Mouse (Mus musculus) ovary, postnatal 14 days (tissue): Measurements from ENCODE around the gene Agpat2.

Source experiments
- DNase-seq: peaks from one replicate; pipeline ENCODE4 v3.0.0; 2022; ENCODE audit warnings: low spot score

Gene Agpat2

DNA sequence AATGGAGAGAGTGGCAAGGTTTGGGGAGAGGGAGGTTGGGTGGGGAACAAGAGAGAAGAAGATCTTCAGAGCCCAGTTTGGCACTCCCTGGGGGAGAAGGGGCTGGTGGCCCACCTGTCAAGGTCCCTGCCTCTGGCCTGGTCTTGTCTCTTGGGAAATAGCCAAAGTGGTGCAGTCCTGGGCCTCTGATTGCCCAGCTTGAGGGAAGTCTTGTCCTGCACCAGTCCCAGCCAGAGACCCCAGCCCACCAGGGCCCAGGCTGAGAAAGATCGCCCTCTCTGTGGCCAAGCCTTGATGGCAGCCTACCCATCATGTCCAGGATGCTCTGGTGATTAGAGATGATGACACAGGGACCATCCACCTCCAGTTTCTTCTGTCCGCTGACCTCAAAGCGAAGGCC is 7.3 kb downstream of the Agpat2 start:
- no peak for DNase-seq

DNA sequence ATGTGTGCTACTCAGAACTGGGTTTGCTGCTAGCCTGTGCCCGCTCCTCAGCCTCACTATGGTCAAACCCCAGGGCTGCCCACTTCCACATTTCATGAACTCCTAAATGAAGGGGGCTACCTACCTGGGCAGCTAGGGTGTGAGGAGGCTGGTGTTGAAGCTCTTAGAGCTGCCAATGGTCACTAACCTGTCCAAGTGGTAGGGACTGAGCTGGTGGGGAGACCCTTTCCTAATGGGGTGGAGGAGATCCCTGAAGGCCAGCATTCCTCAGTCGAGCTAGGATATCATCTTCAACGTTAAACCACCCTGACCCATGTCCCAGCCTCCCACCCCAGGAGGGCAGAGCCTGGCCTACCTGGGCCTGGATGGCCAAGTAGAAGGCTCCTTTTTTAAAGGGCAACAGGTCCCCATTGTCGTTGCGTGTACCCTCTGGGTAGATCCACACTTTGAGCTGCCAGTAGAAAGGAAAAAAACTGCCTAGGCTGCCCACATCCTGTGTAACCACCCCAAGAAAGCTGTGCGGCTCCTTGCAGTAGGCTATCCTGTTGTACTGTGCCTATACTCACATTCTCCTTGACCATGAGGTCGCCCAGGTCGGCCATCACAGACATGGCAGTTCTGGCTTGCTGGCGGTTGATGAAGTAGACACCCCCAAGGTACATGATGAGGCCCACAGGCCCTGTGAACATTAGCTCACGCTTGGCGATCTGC is 8.3 kb downstream of the Agpat2 start:
- no peak for DNase-seq

DNA sequence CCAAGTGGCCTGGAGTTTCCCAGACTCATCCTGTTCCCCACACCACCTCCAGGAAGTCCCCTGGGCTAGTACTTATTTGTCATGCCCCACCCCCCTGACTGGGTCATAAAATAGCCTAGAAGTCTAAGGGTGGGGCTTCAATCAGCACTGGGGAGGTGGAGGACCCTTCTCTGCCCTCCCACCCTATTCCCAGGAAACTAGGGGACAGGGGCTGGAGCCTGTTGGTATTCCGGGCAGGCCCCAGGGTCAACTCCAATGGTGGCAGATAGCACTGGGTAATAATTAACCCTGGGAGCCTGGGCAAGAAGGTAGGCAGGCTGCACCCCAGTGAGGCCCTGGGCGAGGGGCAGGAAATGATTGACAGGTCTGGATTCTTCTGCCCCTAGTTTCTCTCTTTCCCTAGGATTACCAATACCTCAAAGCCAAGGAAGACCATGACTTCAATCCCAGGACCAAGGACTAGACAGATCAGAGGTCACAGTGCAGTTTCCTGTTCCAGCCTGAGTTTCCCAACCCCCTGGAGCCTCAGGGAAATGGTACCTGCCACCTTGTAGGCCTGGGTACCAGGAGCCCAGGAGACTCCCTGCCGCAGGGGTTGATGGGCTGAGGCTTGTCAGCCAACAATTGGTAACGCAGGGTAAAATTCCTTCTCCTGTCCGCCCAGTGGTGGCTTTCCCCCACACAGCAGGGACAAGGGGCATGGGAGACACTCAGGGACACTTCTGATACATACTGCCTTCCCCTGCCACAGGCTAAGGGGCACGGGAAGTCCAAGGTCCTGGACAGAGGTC is 9.1 kb downstream of the Agpat2 start:
- no peak for DNase-seq

DNA sequence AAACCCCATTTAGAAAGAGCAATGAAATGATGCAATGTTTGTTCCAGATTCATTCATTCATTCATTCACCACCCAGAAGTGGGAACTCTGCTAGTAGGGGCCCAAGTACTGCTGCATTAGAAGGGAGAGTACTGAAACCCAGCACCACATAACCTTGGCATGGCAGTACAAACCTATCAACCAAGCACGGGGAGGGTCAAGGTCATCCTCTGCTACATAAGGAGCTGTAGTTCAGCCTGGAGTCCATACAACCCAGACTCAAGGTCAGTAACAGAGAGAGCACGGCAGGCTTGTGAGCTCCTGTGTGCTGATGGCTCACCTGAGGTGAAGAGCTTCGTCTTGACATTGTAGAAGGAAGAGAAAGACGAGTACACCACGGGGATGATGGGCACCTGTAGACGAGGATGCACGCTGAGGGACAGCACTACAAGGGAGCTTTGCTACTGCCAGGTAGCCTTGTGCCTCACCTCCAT is 9.7 kb downstream of the Agpat2 start:
- DNase-seq: no peak

DNA sequence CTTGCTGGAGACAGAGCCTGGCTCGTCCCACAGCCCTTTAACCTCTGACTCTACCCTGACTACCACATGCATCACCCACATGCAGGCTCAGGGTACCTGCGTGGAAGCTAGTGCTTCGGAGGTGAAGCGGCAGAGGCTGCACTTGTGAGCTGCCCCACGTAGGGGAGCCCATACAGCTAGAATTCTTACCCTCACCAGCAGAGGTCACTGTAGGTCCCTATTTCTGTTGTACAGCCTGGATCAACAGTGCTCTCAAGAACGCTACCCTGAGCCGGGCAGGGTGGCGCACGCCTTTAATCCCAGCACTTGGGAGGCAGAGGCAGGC is 10.2 kb downstream of the Agpat2 start:
- no peak for DNase-seq

DNA sequence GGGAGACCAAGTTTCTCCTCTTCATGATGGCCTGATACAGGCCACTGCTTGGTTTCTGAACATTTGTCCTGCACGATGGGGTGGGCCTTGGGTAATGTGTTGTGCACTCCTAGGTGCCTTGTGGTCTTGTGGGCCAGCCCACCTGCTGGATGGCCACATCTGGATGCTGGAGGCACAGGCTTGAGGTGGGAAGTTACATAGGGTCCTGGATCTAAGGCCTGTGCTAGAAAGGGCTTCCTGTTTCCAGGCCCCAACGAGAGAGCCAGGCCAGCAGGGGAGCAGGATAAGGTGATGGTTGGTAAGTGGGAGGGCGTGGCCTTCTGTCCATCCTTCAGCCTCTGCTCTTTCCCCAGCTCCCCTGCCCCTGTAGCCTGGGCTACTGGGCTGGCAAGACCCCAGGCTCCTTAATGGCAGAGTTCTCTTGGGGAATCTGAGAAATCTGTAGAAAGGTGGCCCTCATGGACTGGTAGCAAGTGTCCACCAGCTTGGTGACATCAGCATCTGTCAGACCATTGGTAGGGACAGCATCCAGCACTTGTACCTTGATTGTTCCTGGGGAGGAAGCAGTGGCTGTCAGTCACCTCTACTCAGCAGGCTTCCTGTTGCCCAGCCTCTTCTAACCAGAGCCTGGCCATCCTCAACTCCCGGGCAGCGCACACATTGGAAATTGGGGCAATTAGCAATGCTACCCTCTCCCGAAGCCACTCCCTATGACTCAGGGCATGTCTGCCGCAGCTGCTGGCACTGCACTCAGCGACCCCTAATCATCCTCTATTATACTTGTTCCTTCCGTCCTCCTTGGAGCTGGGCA is 10.8 kb downstream of the Agpat2 start:
- DNase-seq: no peak

DNA sequence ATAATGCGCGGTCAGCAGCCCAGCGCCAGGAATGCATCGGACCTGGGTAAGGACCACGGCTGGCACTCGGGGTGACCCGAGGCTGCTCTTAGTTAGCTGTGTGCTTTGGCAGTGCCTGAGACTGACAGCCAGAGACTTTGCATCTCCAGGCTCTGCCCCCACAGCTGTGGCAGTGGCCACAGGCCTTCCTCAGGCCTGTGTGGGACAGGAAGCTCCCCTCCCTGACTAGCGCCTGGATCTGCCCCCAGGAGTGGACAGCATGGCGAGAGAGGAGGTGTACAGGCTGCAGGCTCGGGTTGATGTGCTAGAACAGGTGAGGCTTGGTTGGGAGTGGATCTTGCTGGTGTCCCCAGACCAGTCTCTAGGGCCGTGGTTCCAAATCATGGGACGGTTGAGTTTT is 12.8 kb downstream of the Agpat2 start:
- DNase-seq: no peak

DNA sequence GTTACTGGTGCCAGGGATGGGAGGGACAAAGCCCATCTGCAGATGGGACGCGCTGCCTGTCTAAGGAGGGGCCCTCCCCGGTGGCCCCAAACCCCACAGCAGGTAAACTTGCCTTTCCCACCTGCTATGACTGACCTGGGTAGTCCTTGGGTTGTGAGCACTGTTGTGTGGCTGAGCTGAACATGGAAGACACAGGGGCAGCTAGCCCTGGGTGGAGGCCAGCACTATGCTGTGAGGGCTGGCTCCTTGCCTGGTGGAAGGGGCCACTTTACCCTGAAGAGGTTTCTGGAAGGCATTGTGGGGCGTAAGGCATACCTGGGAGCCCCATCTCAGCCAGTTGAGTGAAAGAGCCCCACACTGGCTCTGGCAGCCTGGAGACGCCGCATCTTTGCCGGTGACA is 13.3 kb downstream of the Agpat2 start:
- DNase-seq: no peak

DNA sequence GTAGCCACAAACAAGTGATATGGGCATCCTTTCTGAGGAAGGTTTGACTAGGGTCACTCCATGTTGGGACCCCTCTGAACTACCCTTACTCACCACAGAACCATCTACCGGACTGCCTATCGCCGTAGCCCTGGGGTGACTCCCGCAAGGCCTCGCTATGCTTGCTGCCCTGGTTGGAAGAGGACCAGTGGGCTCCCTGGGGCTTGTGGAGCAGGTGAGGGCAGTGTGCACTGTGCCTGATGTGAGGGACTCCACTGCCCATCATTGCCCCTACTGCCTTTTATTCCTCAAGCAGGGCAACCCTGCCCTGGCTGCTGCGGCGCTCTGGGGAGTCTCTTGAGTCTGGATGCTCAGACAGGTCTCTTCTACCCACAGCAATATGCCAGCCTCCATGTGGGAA is 13.9 kb downstream of the Agpat2 start:
- DNase-seq: no peak

DNA sequence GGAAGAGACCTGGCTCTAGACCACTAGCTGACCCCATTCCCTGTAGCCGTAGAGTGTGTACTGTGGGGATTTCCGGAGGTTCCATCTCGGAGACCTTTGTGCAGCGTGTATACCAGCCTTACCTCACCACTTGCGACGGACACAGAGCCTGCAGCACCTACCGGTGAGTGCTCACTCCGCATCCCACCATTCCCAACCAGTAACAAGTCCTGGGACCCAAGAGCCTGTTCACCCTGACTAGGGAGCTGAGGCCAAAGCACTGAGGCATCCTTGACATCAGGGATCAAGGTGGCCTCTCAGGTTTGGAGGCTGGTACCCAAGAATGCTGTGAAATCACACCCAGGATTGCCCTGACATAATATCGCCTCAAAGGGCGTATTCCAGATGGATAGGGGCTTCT is 14.9 kb downstream of the Agpat2 start:
- DNase-seq: no peak

DNA sequence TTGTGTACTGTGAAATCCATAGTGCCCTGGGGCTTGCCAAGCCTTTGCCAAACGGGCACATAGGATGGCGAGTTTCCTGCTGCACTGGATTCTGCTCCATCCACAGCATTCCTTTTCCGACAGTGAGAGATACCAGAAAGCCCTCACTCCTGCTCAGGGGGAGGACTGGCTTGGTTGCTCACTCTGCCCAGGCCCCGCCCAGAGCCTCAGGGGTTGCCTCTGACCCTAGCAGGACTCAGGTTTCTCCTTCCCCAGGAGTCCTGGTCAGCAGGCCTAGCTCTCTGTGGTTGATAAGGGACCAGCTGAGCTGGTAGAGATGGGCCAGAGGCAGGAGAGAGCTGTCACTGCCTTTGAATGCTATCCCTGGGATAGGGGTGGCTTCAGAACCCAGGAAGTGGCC is 15.6 kb downstream of the Agpat2 start:
- no peak for DNase-seq

DNA sequence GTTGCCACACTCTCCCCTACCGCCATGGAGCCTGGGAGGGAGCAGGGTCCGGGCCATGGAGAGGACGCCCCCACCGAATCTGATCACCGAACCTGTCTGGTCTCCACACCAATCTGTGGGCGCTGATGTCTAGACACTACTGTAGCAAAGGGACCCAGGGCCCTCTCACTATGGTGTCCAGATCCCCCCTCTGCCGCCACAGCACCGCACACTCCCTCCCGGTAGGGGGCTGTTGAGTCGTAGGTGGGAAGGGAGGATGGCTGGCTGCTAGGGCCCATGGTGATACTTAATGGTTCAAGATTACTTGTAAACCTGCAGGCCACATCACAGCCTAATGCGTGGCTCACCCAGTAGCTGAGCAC is 17.2 kb downstream of the Agpat2 start:
- no peak for DNase-seq

DNA sequence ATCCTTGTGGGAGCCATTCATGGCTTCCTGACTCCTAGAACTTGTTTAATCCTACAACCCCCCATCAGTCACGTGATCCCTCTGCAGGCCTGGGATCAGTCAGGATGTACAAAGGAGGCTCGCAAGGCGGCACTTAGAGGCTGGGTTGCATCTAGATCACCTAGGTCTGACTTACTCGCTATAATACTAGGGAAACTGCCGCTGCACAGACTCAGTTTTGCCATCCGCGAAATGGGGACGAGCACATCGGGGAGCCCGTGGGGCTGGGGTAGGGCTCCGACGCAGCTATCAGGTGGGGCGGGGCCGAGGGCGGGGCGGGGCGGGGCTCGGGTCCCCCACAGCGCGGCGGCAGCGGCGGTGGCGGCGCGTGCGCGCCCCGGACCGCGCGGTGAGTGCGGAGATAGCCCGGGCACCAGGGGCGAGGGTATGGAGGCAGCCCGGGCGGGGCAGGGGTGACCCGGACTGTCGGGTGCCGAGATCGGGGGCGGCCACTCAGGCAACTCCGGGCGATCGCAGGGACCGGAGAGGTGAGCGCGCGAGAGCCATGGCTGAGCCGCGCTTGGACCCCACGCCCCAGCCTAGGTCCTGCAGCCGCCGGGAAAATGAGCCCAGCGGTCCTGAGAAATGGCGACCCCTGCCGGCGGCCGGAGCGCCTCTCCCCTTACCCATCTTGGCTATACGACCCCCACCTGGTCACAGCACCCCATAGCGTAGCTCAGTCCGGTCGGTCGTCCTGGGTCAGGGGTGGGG is 17.7 kb downstream of the Agpat2 start, which contains the start of gene Gm20532:
Gene Gm20532, plus strand, starts transcription at position 346 of the 750 bp plus-strand sequence.
- DNase-seq: peak; percentile 69

DNA sequence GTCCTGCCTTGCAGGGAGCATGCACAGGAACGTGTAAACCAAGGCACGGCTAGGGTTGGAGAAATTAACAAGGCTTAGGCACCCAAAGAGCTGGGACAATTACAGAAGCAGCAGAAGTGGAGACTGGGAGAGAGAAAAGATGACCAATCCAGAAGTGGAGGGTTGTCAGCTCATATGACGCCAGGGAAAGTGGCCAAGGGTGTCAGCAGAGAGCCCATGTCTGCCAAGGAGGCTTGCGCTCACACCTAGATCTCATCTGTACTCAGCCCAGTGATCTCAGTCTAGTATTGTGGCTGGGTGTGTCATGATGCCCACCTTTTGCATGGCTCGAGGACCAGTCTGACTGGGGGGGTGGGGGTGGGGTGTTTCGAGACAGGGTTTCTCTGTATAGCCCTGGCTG is 18.5 kb downstream of the Agpat2 start:
- DNase-seq: no peak

DNA sequence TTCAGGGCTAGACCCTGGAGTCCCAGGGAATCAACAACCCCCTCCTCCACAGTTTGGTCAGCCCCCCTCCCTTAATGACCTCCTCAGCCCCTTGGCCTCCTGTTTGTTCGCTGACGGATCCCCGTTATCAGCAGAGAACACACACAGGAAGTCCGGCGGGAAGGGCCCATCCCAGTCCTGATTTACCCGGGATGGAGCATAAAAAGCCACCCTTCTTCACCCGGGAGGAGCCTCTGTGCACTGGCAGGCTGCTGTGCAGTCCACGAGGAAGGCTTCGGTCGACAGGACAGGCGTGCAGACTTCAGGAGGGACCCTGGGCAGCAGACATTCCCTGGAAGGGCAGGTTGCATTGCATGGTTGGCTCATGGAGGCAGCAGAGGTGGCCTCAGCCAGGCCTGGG is 20.6 kb downstream of the Agpat2 start:
- DNase-seq: no peak

DNA sequence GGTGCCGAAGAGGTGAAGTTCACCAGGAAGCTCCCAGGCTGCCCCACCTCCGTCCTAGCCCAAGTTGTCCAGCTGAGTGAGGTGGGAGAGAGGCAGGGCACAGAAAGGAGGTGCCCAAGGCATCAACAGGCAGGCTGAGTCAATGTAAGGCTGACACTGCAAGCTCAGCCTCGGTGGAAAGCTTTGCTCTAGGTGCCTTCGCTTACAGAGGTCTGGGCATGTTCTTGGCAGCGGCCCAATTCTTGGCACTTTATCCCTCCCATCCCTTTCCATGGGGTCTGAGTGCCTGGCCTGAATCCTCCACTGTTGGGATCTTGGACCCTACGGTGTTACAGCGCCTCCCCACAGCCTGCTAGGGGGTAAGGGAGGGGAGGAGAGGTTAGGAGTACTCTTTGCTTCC is 21.5 kb downstream of the Agpat2 start:
- no peak for DNase-seq

DNA sequence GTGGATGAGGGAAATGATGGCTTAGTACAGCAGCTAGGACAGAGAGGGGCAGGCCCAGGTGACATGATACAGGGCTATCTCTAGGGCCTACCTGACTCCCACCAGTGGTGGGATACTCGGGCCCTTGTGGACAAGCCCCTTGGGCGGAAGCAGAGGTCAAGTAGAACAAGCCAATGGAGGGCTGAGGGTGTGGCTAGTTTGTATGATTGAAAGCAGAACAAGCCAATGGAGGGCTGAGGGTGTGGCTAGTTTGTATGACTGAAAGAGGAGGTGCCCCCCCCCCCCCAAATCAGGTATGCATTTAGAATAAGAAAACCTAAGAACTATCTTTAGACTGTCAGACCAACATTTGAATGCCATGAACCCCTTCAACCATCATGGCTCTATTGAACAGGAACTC is 22.0 kb downstream of the Agpat2 start:
- DNase-seq: no peak

DNA sequence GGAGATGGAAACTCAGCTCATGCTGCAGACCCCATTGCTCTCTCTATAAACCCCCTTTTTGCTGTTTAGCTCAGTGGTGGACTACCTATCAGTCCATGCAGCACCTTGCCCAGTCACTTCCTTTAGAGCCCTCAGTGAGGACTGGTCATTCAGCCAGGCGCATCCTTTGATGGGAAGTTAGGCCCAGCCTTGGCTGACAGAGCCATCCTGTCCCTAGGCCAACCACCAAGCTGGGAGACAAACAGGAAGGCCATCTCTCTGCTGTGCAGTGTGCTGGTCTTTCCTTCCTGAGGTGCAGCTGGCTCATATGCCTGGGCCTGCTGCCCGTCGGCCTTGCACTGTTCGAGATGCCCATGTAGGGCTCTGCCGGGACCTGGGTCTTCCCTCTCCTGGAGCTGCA is 23.5 kb downstream of the Agpat2 start:
- no peak for DNase-seq

DNA sequence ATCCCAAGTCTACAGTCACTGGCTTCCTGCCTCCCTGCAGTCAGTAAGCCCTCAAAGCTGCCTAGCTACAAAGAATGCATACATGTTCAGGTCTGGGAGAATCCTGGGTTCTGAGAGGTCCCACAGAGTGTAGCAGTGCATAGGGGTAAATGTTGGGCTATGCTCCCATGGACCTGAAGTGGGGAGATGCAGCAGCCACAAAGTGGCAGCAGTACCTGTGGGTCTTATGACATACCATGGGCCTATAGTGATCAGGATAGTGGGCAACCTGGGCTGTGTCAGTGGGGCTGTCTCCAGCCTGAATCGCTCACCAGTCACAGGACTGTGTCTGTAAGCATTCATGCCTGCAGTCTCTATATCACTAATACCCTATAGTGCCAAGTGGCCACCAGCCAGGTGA is 24.5 kb downstream of the Agpat2 start, which contains the start of gene Egfl7:
Gene Egfl7, plus strand, starts transcription at position 301 of the 400 bp plus-strand sequence.
- no peak for DNase-seq

DNA sequence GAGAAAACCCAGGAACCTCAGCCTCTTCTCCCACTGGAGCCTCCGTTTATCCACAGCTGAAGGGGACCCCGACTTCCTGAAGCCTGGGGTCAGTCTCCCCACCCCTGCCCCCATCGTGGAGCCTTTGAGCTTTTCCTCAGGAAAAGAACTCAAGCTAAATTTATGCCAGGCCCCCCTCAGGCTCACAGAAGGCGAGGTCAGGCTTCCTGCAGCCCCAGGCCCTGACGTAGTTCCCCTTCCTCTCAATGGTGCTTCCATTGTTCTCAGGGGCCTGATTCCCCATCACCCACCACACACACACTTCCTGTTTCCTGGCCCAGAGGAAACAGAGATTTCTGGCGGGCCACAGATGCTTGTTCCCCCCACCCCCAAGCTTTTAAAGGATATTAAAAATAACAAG is 25.8 kb downstream of the Agpat2 start:
- DNase-seq: no peak

DNA sequence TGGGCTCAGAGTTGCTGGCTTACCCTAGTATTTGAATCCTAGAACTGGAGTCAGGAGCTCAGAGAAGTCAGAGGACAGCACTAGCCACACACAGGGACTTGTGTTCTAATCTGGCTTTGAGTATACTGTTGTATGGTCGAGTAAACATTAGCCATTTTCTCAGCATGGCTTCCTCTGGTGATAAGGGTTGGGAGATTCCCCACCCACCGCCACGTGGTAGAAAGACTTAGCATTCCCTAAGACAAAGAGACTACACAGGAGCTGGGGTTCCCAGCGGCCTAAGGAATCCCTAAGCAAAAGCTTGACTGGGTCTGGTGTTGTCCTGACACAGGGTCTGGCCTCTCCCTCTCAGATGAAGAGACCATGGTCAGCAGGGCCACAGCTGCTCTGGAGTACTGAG is 27.8 kb downstream of the Agpat2 start:
- no peak for DNase-seq

DNA sequence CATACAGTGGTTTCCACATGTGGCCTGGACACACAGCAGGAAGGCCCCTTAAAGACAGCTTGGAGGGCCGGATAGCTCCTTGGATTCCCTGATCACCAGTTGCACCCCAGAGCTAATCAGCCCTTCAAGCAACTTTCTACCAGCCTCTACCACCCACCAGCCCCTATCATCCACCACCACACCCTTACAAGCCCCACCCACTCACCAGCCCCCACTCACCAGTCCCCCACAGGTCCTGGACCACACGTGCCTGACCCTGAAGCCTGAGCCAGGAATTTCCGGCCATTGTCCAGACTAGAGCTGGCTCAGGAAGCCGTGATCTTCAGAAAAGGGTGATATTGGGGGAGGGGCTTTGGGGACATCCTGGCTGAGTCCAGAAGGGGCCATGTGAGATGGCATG is 28.4 kb downstream of the Agpat2 start:
- DNase-seq: no peak
